Mouse (Mus musculus): ENCODE data around the gene Srsf9. TPM values are rescaled to one million over a fixed set of nuclear protein-coding genes. Genes with fewer than 3 reads are reported as not detected.
A peak's percentile ranks its signal among the peaks of the same experiment; 100 is the strongest.

Gene Srsf9
- total and polyA plus RNA-seq, 2 experiments from 2014 or later, result 41.1 to 67.5 TPM

DNA sequence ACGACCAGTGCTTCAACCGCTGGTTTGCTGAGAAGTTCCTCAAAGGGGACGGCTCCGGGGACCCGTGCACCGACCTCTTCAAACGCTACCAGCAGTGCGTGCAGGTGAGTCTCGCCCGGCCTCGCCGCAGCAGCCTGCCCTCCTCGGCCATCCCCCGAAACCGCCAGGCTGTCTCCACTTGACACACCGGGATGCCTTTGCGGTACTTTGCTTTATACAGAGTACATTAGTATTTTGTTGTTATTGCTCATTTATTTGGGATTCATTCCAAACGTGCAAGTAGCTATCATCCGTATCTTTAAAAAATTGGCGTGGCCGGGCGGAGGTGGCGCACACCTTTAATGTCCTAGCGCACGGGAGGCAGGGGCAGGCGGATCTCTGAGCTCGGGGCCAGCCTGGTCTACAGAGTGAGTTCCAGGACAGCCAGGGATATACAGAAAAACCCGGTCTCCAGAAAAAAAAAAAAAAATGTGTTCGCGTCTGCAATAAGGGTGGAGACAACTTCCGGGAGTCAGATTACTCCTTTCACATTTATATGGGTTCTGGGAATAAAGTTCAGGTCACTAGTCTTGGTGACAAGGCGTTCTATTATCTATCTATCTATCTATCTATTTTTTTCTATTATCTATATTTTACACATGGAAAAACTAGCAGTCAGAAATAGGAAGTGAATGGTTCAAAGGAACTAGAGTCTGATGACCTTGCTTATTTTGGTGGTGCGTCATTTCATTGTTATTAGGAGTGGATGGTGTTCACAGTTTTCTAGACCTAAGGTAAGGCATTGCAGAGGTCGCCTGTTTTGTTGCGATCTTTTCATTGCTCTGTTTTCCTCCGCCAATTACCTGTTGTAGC lies 14.6 kb downstream of the Srsf9 start:
- Histone ChIP-seq H3K9me3 (replicated peaks; ENCODE audit: control insufficient read depth, low read length) (no peaks in the 10 kb centered on the region), H3K27ac (ENCODE audit: low read depth) (peak overlapping the region; percentile 59), H3K4me2 (ENCODE audit: low read depth, low read length) (peak overlapping the region; percentile 87), H3K36me3 (replicated peaks; ENCODE audit: control insufficient read depth, insufficient read depth, low read length) (peaks cover 42% of the 10 kb centered on the region), H3K27me3 (ENCODE audit: control insufficient read depth, insufficient read depth, low read length) (no peaks in the 10 kb centered on the region), H3K4me1 (ENCODE audit: control insufficient read depth, insufficient read depth) (peaks cover 11% of the 10 kb centered on the region; the same call in 1 of the 2 replicates), H3K9ac (replicated peaks; ENCODE audit: low read depth, low read length) (peak overlapping the region; percentile 80), H3K4me3 (ENCODE audit: low read depth, low read length) (peak overlapping the region; percentile 70)
- TF ChIP-seq EP300 (IDR thresholded peaks at IDR 0.05; ENCODE audit: low read depth) (no peak), CTCF (IDR thresholded peaks at IDR 0.05; ENCODE audit: low read depth) (no peak)
- ATAC-seq (ENCODE audit: insufficient read depth, low read depth) (peak; percentile 42), DNase-seq (ENCODE audit: low spot score) (no peak)
- WGBS, result 8% methylated on average over 36 of the region's 36 CpGs

DNA sequence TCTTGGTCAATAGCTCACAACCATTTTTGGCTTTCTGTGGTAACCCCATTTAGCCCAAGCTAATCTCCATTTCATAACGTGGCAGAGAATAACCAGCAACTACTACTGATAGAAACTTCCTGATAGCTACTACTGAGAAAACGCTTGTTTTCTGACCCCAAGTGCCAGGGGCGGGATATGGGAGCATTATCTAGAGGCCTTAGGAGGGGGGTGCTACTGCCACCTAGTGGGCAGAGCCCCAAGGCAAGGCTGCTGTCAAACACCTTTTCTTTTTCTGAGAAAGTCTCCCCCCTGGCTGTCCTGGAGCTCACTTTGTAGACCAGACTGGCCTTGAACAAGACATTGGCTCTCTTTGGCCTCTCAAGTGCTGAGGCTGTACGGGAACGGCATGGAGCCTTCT lies 20.6 kb downstream of the Srsf9 start:
- peak overlapping the region; percentile 89 for H3K4me3 ChIP-seq (ENCODE audit: low read depth, low read length)
- peak overlapping the region; percentile 95 for H3K4me2 ChIP-seq (ENCODE audit: low read depth, low read length)
- ATAC-seq (ENCODE audit: insufficient read depth, low read depth) (peak; percentile 47), DNase-seq (ENCODE audit: low spot score) (peak; percentile 85)
- peaks cover 39% of the 10 kb centered on the region for H3K36me3 ChIP-seq (replicated peaks; ENCODE audit: control insufficient read depth, insufficient read depth, low read length)
- peak overlapping the region; percentile 87 for H3K9ac ChIP-seq (replicated peaks; ENCODE audit: low read depth, low read length)
- H3K27me3 ChIP-seq (ENCODE audit: control insufficient read depth, insufficient read depth, low read length), result no peaks in the 10 kb centered on the region
- no peaks in the 10 kb centered on the region for H3K9me3 ChIP-seq (replicated peaks; ENCODE audit: control insufficient read depth, low read length)
- peak overlapping the region; percentile 52 for H3K27ac ChIP-seq (ENCODE audit: low read depth)
- 0 out of 2 replicates have a peak, but pooled peaks cover 6% of the 10 kb centered on the region for H3K4me1 ChIP-seq (ENCODE audit: control insufficient read depth, insufficient read depth)
- TF ChIP-seq CTCF (IDR thresholded peaks at IDR 0.05; ENCODE audit: low read depth) (peak; percentile 88), EP300 (IDR thresholded peaks at IDR 0.05; ENCODE audit: low read depth) (no peak)
- 2% methylated on average over 5 of the region's 5 CpGs for WGBS

DNA sequence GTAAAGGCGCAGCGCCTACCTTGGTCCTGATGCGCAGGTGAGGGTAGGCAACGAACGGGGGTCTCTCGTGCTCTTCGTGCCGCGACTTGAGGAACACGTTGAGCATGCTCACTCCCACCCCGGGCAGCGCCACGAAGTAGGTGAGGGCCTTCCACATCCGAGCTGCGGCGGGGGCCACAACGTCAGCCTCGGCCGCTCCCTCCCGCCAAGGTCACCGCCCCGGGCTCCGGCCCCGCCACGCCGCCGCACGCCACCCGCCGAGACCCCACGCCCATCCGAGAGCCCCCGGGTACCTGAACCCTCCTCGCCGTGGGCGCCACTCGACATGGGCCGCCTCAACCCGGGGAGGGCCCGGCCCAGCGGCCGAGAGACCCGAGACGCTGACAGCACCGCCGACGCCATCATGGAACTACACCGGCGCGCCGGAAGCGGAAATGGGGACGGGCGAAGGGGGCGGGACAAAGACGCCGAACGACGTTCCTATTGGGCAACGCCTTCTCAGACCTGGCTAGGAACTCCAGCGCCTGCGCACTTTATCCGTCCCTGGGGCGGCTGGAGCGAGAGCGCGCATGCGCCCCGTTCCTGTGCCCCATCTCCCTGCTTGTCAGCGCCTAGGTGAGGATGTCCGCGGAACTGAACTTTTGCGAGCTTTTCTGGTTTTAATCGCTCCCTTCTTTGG lies 21.7 kb downstream of the Srsf9 start, which contains the start of gene Cox6a1:
TSS of gene Cox6a1 (minus strand) at position 436 of the 679 bp plus-strand sequence.
- DNase-seq (ENCODE audit: low spot score) (peak; percentile 98), ATAC-seq (ENCODE audit: insufficient read depth, low read depth) (peak; percentile 96)
- under 1% methylated on average over 71 of the region's 74 CpGs for WGBS
- Histone ChIP-seq H3K9me3 (replicated peaks; ENCODE audit: control insufficient read depth, low read length) (no peaks in the 10 kb centered on the region), H3K27ac (ENCODE audit: low read depth) (peak within 1 kb of the TSS; percentile 80), H3K4me3 (ENCODE audit: low read depth, low read length) (peak within 1 kb of the TSS; percentile 89), H3K4me1 (ENCODE audit: control insufficient read depth, insufficient read depth) (0 out of 2 replicates have a peak, but pooled peaks cover 6% of the 10 kb centered on the region), H3K4me2 (ENCODE audit: low read depth, low read length) (peak within 1 kb of the TSS; percentile 95), H3K9ac (replicated peaks; ENCODE audit: low read depth, low read length) (peak within 1 kb of the TSS; percentile 87), H3K36me3 (replicated peaks; ENCODE audit: control insufficient read depth, insufficient read depth, low read length) (peaks cover 28% of the 10 kb centered on the region), H3K27me3 (ENCODE audit: control insufficient read depth, insufficient read depth, low read length) (no peaks in the 10 kb centered on the region)
- no peak for TF ChIP-seq EP300 (IDR thresholded peaks at IDR 0.05; ENCODE audit: low read depth)
- no peak for TF ChIP-seq CTCF (IDR thresholded peaks at IDR 0.05; ENCODE audit: low read depth)

- peaks cover 23% of the 10 kb centered on the region for H3K36me3 ChIP-seq (replicated peaks; ENCODE audit: control insufficient read depth, insufficient read depth, low read length)
- peak; percentile 21 for ATAC-seq (ENCODE audit: insufficient read depth, low read depth)
- H3K27me3 ChIP-seq (ENCODE audit: control insufficient read depth, insufficient read depth, low read length), result no peaks in the 10 kb centered on the region
- 0 out of 2 replicates have a peak, but pooled peaks cover 6% of the 10 kb centered on the region for H3K4me1 ChIP-seq (ENCODE audit: control insufficient read depth, insufficient read depth)
- H3K9me3 ChIP-seq (replicated peaks; ENCODE audit: control insufficient read depth, low read length), result no peaks in the 10 kb centered on the region
- TF ChIP-seq CTCF (IDR thresholded peaks at IDR 0.05; ENCODE audit: low read depth) (no peak), EP300 (IDR thresholded peaks at IDR 0.05; ENCODE audit: low read depth) (no peak)
- under 1% methylated on average over 18 of the region's 18 CpGs for WGBS
- H3K9ac ChIP-seq (replicated peaks; ENCODE audit: low read depth, low read length), result peak overlapping the region; percentile 87; the same call in 1 of the 2 replicates
- peak overlapping the region; percentile 89 for H3K4me3 ChIP-seq (ENCODE audit: low read depth, low read length)
- H3K27ac ChIP-seq (ENCODE audit: low read depth), result no peak overlapping the region
- DNase-seq (ENCODE audit: low spot score), result no peak
- peak overlapping the region; percentile 73 for H3K4me2 ChIP-seq (ENCODE audit: low read depth, low read length)
Measured at GRCm38 (mm10) chr5:115349225-115349555, 22.2 kb downstream of the Srsf9 start.

GRCm38 (mm10) chr5:115351348-115351747 lies 24.4 kb downstream of the Srsf9 start:
- Histone ChIP-seq H3K9me3 (replicated peaks; ENCODE audit: control insufficient read depth, low read length) (no peaks in the 10 kb centered on the region), H3K27me3 (ENCODE audit: control insufficient read depth, insufficient read depth, low read length) (no peaks in the 10 kb centered on the region), H3K27ac (ENCODE audit: low read depth) (no peak overlapping the region), H3K4me1 (ENCODE audit: control insufficient read depth, insufficient read depth) (0 out of 2 replicates have a peak, but pooled peaks cover 6% of the 10 kb centered on the region), H3K36me3 (replicated peaks; ENCODE audit: control insufficient read depth, insufficient read depth, low read length) (peaks cover 3% of the 10 kb centered on the region; the same call in 1 of the 2 replicates), H3K9ac (replicated peaks; ENCODE audit: low read depth, low read length) (no peak overlapping the region), H3K4me2 (ENCODE audit: low read depth, low read length) (no peak overlapping the region), H3K4me3 (ENCODE audit: low read depth, low read length) (no peak overlapping the region)
- no peak for ATAC-seq (ENCODE audit: insufficient read depth, low read depth)
- 76% methylated on average over 5 of the region's 5 CpGs for WGBS
- TF ChIP-seq EP300 (IDR thresholded peaks at IDR 0.05; ENCODE audit: low read depth) (no peak), CTCF (IDR thresholded peaks at IDR 0.05; ENCODE audit: low read depth) (no peak)
- no peak for DNase-seq (ENCODE audit: low spot score)
